Mouse (Mus musculus): Measurements from ENCODE around the gene Elmo1.
"Not testable (repeated sequence)": the region's sequence is repeated elsewhere in the genome, so short reads cannot be mapped to it uniquely, and the experiment has no call there.

The Elmo1 gene

DNA sequence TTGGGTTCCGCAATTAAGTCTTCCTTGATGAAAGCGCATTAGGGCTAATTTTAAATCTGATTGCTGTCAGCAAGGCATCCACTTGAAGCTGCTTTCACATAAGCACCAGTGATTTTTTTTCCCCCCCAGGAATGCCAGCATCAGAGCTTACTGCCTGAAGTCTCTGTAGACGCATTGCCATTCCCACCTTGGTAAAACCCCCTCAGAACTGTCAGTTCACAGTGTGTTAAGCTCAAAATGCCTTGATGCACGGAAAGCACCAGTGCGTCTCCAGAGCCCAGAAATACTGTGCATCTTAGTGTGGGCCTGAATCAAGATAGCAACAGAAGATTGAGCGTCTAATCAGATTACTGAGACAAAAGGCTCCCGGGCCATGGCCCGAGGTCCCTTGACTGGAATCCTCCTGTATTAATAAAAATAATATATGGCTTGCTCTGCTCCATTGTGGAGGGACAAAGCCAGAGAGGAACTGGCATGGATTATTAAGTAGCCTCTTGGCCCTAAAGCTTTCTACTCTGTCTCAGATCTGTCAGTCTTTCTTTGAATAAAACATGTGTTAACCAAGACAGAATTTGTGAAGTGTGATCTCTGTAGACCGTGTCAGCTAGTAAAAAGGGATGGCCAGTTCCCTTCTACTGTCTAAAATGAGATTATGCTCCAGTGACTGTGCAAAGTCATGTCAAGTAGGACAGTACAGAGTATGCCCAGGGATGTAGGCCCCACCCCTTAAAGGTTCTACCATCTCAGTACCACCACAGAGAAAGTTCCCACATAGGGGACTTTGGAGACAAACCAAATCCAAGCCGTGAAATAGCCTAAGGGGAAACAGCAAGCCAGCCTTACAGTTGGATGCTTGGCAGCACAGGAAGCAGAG lies 525.4 kb downstream of the Elmo1 start:
- no peak for DNase-seq (ENCODE audit: low read depth)

DNA sequence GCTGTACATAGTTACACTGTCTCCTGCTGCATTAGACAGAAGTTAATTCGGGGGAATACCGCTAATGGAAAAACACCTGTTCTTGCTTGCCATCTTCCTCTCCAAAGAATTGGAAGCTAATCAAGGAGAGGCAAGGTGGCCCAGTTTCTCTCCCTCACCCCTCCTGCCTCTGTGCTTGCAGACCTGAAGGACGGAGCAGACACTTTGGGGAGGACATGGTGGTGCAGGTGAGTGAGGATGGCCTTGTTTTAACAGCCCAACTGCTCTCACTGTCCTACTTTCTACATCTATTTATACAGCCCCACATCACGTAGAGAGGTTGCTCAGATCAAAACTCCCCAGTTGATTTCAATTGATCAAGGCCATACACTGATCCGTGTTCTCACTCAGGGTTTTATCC lies 529.5 kb downstream of the Elmo1 start:
- DNase-seq (ENCODE audit: low read depth), result no peak

DNA sequence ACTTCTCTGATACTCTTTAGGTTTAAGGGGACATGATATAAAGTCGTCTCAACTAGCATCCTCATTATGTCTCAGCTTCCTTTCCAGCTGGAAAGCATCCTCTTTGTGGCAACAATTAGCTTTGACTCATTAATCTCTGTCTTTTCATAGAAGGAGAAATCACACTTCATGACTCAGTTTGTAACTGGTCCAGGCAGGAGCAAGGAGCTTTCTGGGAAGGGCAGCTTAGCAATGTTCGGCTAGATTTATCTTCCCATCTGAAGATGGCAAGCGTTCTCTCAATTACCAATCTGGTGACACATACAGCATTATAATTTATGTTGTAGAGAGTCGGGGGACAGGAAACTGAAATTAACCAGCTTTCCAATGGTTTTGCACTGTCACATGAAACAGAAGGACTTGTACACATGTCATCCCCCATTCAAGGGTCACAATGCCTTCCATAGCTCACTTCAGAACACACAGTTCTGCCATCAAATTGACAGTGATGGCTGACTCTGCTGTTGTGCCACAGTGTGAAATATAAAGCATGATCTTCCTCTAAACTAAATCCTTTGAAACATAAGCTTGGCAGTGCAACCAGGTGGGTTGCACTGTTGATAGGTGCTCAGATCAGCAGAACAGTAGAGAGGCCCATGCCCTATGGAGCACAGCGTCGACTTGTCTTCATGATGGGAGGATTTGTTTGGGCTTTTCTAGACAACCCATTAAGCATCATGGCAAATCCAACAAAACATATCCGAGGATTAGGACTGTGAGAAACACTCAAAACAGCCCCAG lies 532.9 kb downstream of the Elmo1 start:
- DNase-seq (ENCODE audit: low read depth), result no peak

DNA sequence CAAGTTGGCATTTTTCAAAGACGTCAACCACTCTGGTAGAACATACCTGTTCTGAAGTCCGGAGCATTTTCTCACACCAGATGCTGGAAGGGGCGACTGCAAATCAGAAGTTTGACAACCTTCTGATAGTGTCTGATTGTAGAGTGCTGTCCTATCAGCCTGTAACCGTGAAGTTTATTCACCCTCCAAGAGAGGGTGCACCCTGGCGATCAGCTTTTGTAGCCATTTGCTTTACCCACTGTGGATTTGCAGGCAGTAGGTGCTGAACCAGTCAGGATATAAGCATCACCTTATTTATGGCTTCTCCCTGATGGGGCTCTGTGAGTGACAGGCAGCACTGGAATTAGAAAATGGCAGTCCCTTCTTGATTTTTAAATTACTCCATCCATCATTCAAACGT lies 537.4 kb downstream of the Elmo1 start:
- no peak for DNase-seq (ENCODE audit: low read depth)

DNA sequence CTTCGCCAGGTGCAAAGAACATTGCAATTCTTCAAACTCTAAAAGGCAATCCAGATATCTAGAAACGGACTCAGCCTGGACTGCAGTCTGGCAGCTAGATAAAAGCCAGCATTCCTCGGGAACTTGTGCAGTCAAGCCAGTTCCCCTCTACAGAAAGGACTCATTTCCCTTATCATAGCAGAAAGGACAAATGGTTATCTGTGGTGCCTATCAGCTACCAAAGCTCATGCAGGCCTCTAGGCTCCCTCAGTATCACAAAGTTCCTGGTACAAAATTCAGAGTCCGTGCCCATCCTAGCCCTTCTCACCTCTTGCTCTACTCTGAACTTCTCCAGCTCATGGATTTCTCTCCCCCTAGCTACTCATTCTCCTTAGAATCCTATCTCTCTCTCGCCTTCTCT lies 542.1 kb downstream of the Elmo1 start:
- no peak for DNase-seq (ENCODE audit: low read depth)

DNA sequence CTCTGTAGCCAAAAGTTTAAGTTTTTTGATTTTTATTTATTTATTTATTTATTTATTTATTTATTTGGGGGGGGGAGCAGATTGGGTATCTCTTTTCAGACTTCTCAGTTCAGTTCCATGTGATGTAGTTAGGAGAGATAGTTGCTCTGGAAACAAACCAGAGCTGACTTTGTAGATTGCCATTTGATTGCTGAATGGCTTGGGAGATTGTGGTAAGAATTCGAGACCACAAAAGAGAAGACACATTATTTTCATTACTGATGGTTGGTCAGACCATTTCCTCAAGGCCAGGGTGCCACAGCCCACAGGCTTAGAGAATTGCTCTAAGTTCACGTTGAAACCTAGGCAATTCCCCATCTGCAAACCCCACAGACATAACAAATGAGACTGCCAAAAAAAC lies 544.3 kb downstream of the Elmo1 start:
- DNase-seq (ENCODE audit: low read depth), result not testable (repeated sequence)

DNA sequence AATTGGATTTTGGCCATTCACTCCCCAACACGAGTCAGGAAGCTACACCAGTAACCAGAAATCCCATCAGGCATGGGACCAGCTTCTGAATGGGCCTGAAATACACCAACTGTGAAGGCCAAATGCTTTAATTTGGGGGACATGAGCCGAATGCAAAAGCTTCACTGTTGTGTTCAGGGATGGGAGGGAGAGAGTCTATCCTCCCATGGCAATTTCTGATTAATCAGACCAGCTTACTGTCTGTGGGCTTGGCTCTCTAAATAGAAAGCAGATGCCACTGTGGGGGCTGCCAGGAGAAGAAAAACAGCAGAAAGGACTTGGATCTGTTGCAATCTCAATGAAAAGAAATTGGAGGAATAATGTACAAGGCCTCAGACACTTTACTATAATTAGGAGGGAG lies 545.2 kb downstream of the Elmo1 start:
- DNase-seq (ENCODE audit: low read depth), result no peak

All from NIH3T3 (cell line).